Mouse (Mus musculus) thymus, postnatal 36 days (tissue): Measurements from ENCODE around the gene Clec3a.

Experiments used
- DNase-seq, 2 experiments: peaks; one replicate each; pipeline ENCODE4 v3.0.0; 2022; ENCODE audit warnings: mixed read lengths in 2 of 2

Clec3a gene

GRCm38 (mm10) chr8:114458113-114458784 lies 40.4 kb downstream of the Clec3a start:
- no peak for DNase-seq

GRCm38 (mm10) chr8:114460600-114460999 lies 42.7 kb downstream of the Clec3a start:
- peak; percentile 25 to 26 for DNase-seq

- DNase-seq: no peak
Observed at GRCm38 (mm10) chr8:114462591-114462990, 44.7 kb downstream of the Clec3a start.

GRCm38 (mm10) chr8:114463305-114463704 lies 45.4 kb downstream of the Clec3a start:
- no peak for DNase-seq

GRCm38 (mm10) chr8:114468526-114469207 lies 50.8 kb downstream of the Clec3a start:
- DNase-seq: no peak

- no peak for DNase-seq
Observed at GRCm38 (mm10) chr8:114469208-114469590, 51.3 kb downstream of the Clec3a start.

GRCm38 (mm10) chr8:114473546-114473945 lies 55.7 kb downstream of the Clec3a start:
- no peak for DNase-seq
